ENCODE assay signal across 1 mouse cellular context in the genomic region with DNA sequence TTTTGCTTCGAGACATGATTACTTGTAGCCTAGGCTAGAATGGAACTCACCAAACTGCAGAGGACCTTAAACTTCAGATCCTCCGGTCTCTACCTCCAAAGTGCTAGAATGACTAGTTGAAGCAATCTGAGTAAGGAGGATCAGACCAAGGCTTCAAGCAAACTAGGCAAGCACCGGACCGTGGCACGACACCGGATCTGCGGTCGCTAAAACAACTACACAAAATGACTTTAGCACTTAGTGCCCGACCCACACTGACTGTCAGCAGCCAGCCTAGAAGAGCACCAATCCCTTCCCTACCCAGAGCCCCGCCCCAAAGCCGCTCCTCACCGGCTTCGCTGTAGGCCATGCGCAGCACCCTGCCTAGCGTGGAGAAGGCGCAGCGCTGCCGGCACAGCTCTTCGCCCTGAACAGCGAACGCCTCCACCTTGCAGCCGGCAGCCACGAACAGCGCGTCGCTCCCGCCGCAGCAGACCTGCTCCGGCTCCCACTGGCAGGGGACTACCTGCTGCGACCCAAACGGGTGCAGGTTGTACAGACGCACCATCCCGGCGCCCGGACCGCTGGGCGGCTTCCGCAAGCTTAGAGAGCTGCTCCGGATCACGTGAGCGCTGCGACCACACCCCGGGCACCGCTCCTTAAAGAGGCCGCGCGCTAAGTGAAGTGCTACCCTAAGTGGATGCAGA.
TF ChIP-seq lines count a peak whose summit lies in the region.

A gene (minus strand): TSS at position 597 of the 686 bp plus-strand sequence.

TF ChIP-seq in CH12.LX, 34 proteins besides CTCF, POLR2A, EP300 and RAD21 (continued from another document):
- TF ChIP-seq ZNF384 (IDR thresholded peaks at IDR 0.05; ENCODE audit: low read depth, low read length) = no peak
- peak; percentile 94 for TF ChIP-seq USF1 (IDR thresholded peaks at IDR 0.05; ENCODE audit: low read depth, low read length)
- TF ChIP-seq KAT2A (IDR thresholded peaks at IDR 0.05; ENCODE audit: insufficient replicate concordance, low read length) = no peak
- TF ChIP-seq E2F4 (IDR thresholded peaks at IDR 0.05; ENCODE audit: insufficient replicate concordance, low read depth, low read length) = no peak
- peak; percentile 81; the same call in 1 of the 2 replicates for TF ChIP-seq SIN3A (IDR thresholded peaks at IDR 0.05; ENCODE audit: low read length)
- TF ChIP-seq MAZ (IDR thresholded peaks at IDR 0.05; ENCODE audit: low read depth, low read length) = peak; percentile 65; the same call in 1 of the 2 replicates
- peak; percentile 64; the same call in 1 of the 2 replicates for TF ChIP-seq TBP (conservative IDR thresholded peaks at IDR 0.05; ENCODE audit: low read depth, low read length)
- TF ChIP-seq MEF2A (IDR thresholded peaks at IDR 0.05; ENCODE audit: borderline replicate concordance, low read depth, low read length) = peak; percentile 15; the same call in 1 of the 2 replicates
- TF ChIP-seq MAX (IDR thresholded peaks at IDR 0.05; ENCODE audit: low read length) = peak; percentile 86
- TF ChIP-seq NRF1 (IDR thresholded peaks at IDR 0.05; ENCODE audit: low read depth, low read length) = peak; percentile 79
- no peak for TF ChIP-seq JUND (conservative IDR thresholded peaks at IDR 0.05; ENCODE audit: low read depth, low read length)
- TF ChIP-seq TCF12 (IDR thresholded peaks at IDR 0.05; ENCODE audit: low read depth, low read length) = peak; percentile 51
- no peak for TF ChIP-seq ZC3H11A (IDR thresholded peaks at IDR 0.05; ENCODE audit: low read depth, low read length)
- peak; percentile 89 for TF ChIP-seq USF2 (conservative IDR thresholded peaks at IDR 0.05; ENCODE audit: low read depth, low read length)
TF ChIP-seq in CH12.LX: peak in this region for 16.
